Comparison of ENCODE assay signal across 21 mouse cellular contexts in the genomic region with DNA sequence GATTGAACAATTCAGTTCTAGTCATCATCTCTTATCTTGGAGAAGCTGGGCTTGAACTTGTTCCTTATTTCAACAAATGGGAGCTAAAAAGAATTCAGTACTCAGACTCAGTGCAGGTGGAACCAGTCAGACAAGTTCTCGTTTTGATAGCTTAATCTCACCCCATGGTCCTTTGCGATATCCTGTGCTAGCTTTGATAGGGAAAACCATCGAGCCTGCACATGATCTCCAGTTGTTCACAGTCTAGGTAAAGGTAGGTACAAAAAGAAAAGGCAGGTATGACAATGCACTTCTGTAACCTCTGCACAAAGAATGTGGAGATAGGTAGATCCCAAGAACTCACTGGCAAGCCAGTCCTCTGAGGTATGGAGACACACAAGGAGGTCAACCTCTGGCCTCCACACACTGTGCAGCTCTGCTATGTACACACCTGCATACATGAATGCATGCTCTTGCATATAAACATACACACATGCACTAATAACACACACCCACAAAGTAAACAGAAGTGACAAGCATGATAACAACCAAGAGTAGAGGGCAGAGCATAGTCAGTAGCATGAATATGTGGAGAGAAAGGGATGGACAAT.
DNase-seq lines count a peak whose midpoint lies in the region; ATAC-seq and TF ChIP-seq lines count a peak whose summit lies in the region.
"Had no signal": no experiment of that assay in that cellular context is flagged by ENCODE, and none has a peak within 500 bp of the region (broad histone marks: within the 10 kb centered on the region; RNA-seq: fewer than 3 reads in every experiment).

No protein-coding gene starts in this region.

- H3K9me3 ChIP-seq in lung, embryonic 14.5 days (ENCODE audit: low read depth, low read length): no peaks in the 10 kb centered on the region
- no peaks in the 10 kb centered on the region for H3K9me3 ChIP-seq in stomach, embryonic 16.5 days (replicated peaks; ENCODE audit: control insufficient read depth, low read length)
- no peaks in the 10 kb centered on the region for H3K9me3 ChIP-seq in limb, embryonic 10.5 days (replicated peaks)
- H3K9me3 ChIP-seq: embryonic facial prominence, embryonic 15.5 days; forebrain, embryonic 10.5 days; heart, embryonic 10.5 days had no signal

- H3K9ac ChIP-seq in lung, embryonic 14.5 days: no peak overlapping the region
- H3K9ac ChIP-seq in stomach, embryonic 16.5 days (ENCODE audit: low read length): no peak overlapping the region
- H3K9ac ChIP-seq: embryonic facial prominence, embryonic 15.5 days had no signal

- peak; percentile 26 for DNase-seq in lung, embryonic 14.5 days
- no peak for DNase-seq in lung, adult 2 months
- peak; percentile 12 to 20 for DNase-seq in urinary bladder, postnatal 36 days (ENCODE audit: low spot score in 2 of 2)
- no peak for DNase-seq in urinary bladder, postnatal 10 days (ENCODE audit: low spot score)
- no peak for DNase-seq in limb, embryonic 10.5 days (ENCODE audit: low spot score)
- DNase-seq in heart, adult 9 months (ENCODE audit: low spot score in 2 of 2): no peak
- DNase-seq: adrenal gland, postnatal 10 days; cerebellum, adult 11 months; cerebellum, adult 8-10 months; cerebellum, postnatal 14 days; embryo, embryonic 11 days; gastrocnemius, postnatal 36 days; heart, adult 11 months; heart, postnatal 10 days; heart, postnatal 4 days had no signal

- no peak for TF ChIP-seq CTCF in lung, embryonic 14.5 days (IDR thresholded peaks at IDR 0.05; ENCODE audit: low read depth)
- no peak for TF ChIP-seq CTCF in lung, adult 2 months (IDR thresholded peaks at IDR 0.05; ENCODE audit: insufficient read depth, low read length)

- H3K4me2 ChIP-seq in lung, embryonic 14.5 days: no peak overlapping the region
- H3K4me2 ChIP-seq in stomach, embryonic 16.5 days (ENCODE audit: low read depth, low read length): no peak overlapping the region
- H3K4me2 ChIP-seq: embryonic facial prominence, embryonic 15.5 days had no signal

- no peak for ATAC-seq in lung, embryonic 14.5 days (ENCODE audit: insufficient read depth)
- peak; percentile 86 for ATAC-seq in stomach, embryonic 16.5 days (ENCODE audit: insufficient read depth, low FRiP score)
- ATAC-seq: forebrain, embryonic 14.5 days had no signal

- WGBS in lung, embryonic 14.5 days: 58% methylated on average over 3 of the region's 3 CpGs
- WGBS in lung, adult 2 months: 58% methylated on average over 3 of the region's 3 CpGs
- WGBS in stomach, embryonic 16.5 days: 44% methylated on average over 3 of the region's 3 CpGs
- WGBS in limb, embryonic 10.5 days: 86% methylated on average over 3 of the region's 3 CpGs

- no peaks in the 10 kb centered on the region for H3K27me3 ChIP-seq in lung, embryonic 14.5 days (ENCODE audit: insufficient read depth, low read length)
- H3K27me3 ChIP-seq in stomach, embryonic 16.5 days (ENCODE audit: control insufficient read depth, insufficient read depth, low read length): no peaks in the 10 kb centered on the region
- no peaks in the 10 kb centered on the region for H3K27me3 ChIP-seq in limb, embryonic 10.5 days (ENCODE audit: low read depth, poor library complexity, severe bottlenecking)
- H3K27me3 ChIP-seq: embryonic facial prominence, embryonic 15.5 days had no signal

- no peak overlapping the region for H3K4me3 ChIP-seq in lung, embryonic 14.5 days (ENCODE audit: low read depth, low read length)
- no peak overlapping the region for H3K4me3 ChIP-seq in lung, adult 2 months (replicated peaks; ENCODE audit: extremely low read depth, low read depth, low read length)
- H3K4me3 ChIP-seq in stomach, embryonic 16.5 days (replicated peaks; ENCODE audit: low read length): no peak overlapping the region
- H3K4me3 ChIP-seq in limb, embryonic 10.5 days: no peak overlapping the region
- H3K4me3 ChIP-seq: embryonic facial prominence, embryonic 15.5 days; erythroblast, embryonic 14.5 days; forebrain, embryonic 10.5 days; heart, embryonic 10.5 days had no signal

- no peaks in the 10 kb centered on the region for H3K36me3 ChIP-seq in lung, embryonic 14.5 days (ENCODE audit: insufficient read depth)
- no peaks in the 10 kb centered on the region for H3K36me3 ChIP-seq in stomach, embryonic 16.5 days (ENCODE audit: control insufficient read depth, insufficient read depth, low read length)
- no peaks in the 10 kb centered on the region for H3K36me3 ChIP-seq in limb, embryonic 10.5 days
- H3K36me3 ChIP-seq: embryonic facial prominence, embryonic 15.5 days; forebrain, embryonic 10.5 days; heart, embryonic 10.5 days had no signal

- TF ChIP-seq POLR2A in lung, adult 2 months (IDR thresholded peaks at IDR 0.05; ENCODE audit: borderline replicate concordance, extremely low read depth, low read depth, low read length): no peak

- no peak overlapping the region for H3K27ac ChIP-seq in lung, embryonic 14.5 days (ENCODE audit: low read depth)
- H3K27ac ChIP-seq in stomach, embryonic 16.5 days (ENCODE audit: low read length): no peak overlapping the region
- no peak overlapping the region for H3K27ac ChIP-seq in limb, embryonic 10.5 days
- H3K27ac ChIP-seq: embryonic facial prominence, embryonic 15.5 days; forebrain, embryonic 10.5 days; heart, embryonic 10.5 days had no signal

- H3K4me1 ChIP-seq in lung, embryonic 14.5 days (ENCODE audit: insufficient read depth): no peaks in the 10 kb centered on the region
- H3K4me1 ChIP-seq in lung, adult 2 months (ENCODE audit: control insufficient read depth, insufficient read depth, low read length): no peaks in the 10 kb centered on the region
- H3K4me1 ChIP-seq in stomach, embryonic 16.5 days (ENCODE audit: control insufficient read depth, insufficient read depth, low read length): 0 out of 2 replicates have a peak, but pooled peaks cover 3% of the 10 kb centered on the region
- H3K4me1 ChIP-seq in limb, embryonic 10.5 days: no peaks in the 10 kb centered on the region
- H3K4me1 ChIP-seq: embryonic facial prominence, embryonic 15.5 days; heart, embryonic 10.5 days had no signal

Comparison
In these comparisons a context has a peak if more than half of its experiments do, and no peak if none do; other contexts are left out.
1. DNase-seq: peak in lung, embryonic 14.5 days (single experiment) and urinary bladder, postnatal 36 days (2 of 2); none in lung, adult 2 months (single experiment), urinary bladder, postnatal 10 days (single experiment), limb, embryonic 10.5 days (single experiment) and heart, adult 9 months (0 of 2).